Mouse (Mus musculus) bone marrow, adult 2 months (tissue): ENCODE data around the gene Tomm40.

Source experiments
- CTCF ChIP-seq: fragments of 200-500 bp; IDR thresholded peaks from 2 replicates; pipeline ENCODE4 v1.5.1; 2011; ENCODE audit warnings: low read length, control low read depth; ENCODE audit not compliant: control insufficient read depth, insufficient read depth
- POLR2A ChIP-seq: fragments of 200-500 bp; IDR thresholded peaks from 2 replicates; pipeline ENCODE4 v1.6.1; 2011; ENCODE audit warnings: low read depth, mild to moderate bottlenecking, control low read depth, low read length, borderline replicate concordance; ENCODE audit not compliant: control insufficient read depth

- TF ChIP-seq CTCF (no peak), POLR2A (no peak)
Measured at GRCm38 (mm10) chr7:19682979-19683378, 32.3 kb downstream of the Tomm40 start.
